Mouse (Mus musculus): ENCODE data around the gene Opa1. TPM values are rescaled to one million over a fixed set of nuclear protein-coding genes. Genes with fewer than 3 reads are reported as not detected.
A peak's percentile ranks its signal among the peaks of the same experiment; 100 is the strongest.

Gene Opa1
- polyA plus RNA-seq, 1 experiment from 2014 or later: 48.2 TPM

- Histone ChIP-seq H3K36me3 (no peaks in the 10 kb centered on the region), H3K4me1 (peaks cover 25% of the 10 kb centered on the region), H3K9ac (0 out of 2 replicates have a peak overlapping the region, but pooled peaks have one; percentile 6), H3K4me2 (replicated peaks) (peak overlapping the region; percentile 54), H3K27ac (peak overlapping the region; percentile 39; the same call in 1 of the 2 replicates), H3K9me3 (no peaks in the 10 kb centered on the region), H3K27me3 (replicated peaks) (peaks cover 7% of the 10 kb centered on the region; the same call in 1 of the 2 replicates), H3K4me3 (peak overlapping the region; percentile 3; the same call in 1 of the 2 replicates)
- WGBS: 11% methylated on average over 17 of the region's 17 CpGs
- peak; percentile 80 for ATAC-seq (ENCODE audit: low FRiP score, low read depth)
Measured at GRCm38 (mm10) chr16:29682555-29683431, 103.7 kb downstream of the Opa1 start.

GRCm38 (mm10) chr16:29683563-29683962 lies 104.4 kb downstream of the Opa1 start:
- no peaks in the 10 kb centered on the region for H3K36me3 ChIP-seq
- ATAC-seq (ENCODE audit: low FRiP score, low read depth): peak; percentile 62
- 0 out of 2 replicates have a peak overlapping the region, but pooled peaks have one; percentile 6 for H3K9ac ChIP-seq
- peaks cover 7% of the 10 kb centered on the region; the same call in 1 of the 2 replicates for H3K27me3 ChIP-seq (replicated peaks)
- H3K4me2 ChIP-seq (replicated peaks): peak overlapping the region; percentile 54
- H3K27ac ChIP-seq: peak overlapping the region; percentile 39; the same call in 1 of the 2 replicates
- peaks cover 32% of the 10 kb centered on the region for H3K4me1 ChIP-seq
- no peaks in the 10 kb centered on the region for H3K9me3 ChIP-seq
- peak overlapping the region; percentile 3; the same call in 1 of the 2 replicates for H3K4me3 ChIP-seq
- 3% methylated on average over 12 of the region's 12 CpGs for WGBS

- Histone ChIP-seq H3K9ac (no peak overlapping the region), H3K27me3 (replicated peaks) (peaks cover 7% of the 10 kb centered on the region; the same call in 1 of the 2 replicates), H3K4me2 (replicated peaks) (peak overlapping the region; percentile 54; the same call in 1 of the 2 replicates), H3K27ac (peak overlapping the region; percentile 39; the same call in 1 of the 2 replicates), H3K4me3 (no peak overlapping the region), H3K4me1 (peaks cover 34% of the 10 kb centered on the region), H3K9me3 (no peaks in the 10 kb centered on the region), H3K36me3 (no peaks in the 10 kb centered on the region)
- WGBS: 46% methylated on average over 2 of the region's 2 CpGs
- no peak for ATAC-seq (ENCODE audit: low FRiP score, low read depth)
Measured at GRCm38 (mm10) chr16:29684111-29684510, 105.0 kb downstream of the Opa1 start.

- Histone ChIP-seq H3K4me3 (no peak overlapping the region), H3K36me3 (no peaks in the 10 kb centered on the region), H3K4me2 (replicated peaks) (no peak overlapping the region), H3K4me1 (peaks cover 37% of the 10 kb centered on the region), H3K9me3 (no peaks in the 10 kb centered on the region), H3K27ac (no peak overlapping the region), H3K9ac (no peak overlapping the region), H3K27me3 (replicated peaks) (peaks cover 8% of the 10 kb centered on the region; the same call in 1 of the 2 replicates)
- no peak for ATAC-seq (ENCODE audit: low FRiP score, low read depth)
- 89% methylated on average over 2 of the region's 2 CpGs for WGBS
Measured at GRCm38 (mm10) chr16:29684641-29685040, 105.5 kb downstream of the Opa1 start.

- no peaks in the 10 kb centered on the region for H3K9me3 ChIP-seq
- H3K4me3 ChIP-seq: no peak overlapping the region
- H3K36me3 ChIP-seq: no peaks in the 10 kb centered on the region
- H3K4me2 ChIP-seq (replicated peaks): no peak overlapping the region
- H3K4me1 ChIP-seq: peaks cover 37% of the 10 kb centered on the region
- 46% methylated on average over 6 of the region's 6 CpGs for WGBS
- no peak overlapping the region for H3K9ac ChIP-seq
- H3K27me3 ChIP-seq (replicated peaks): 0 out of 2 replicates have a peak, but pooled peaks cover 7% of the 10 kb centered on the region
- no peak for ATAC-seq (ENCODE audit: low FRiP score, low read depth)
- no peak overlapping the region for H3K27ac ChIP-seq
Measured at GRCm38 (mm10) chr16:29686141-29686540, 107.0 kb downstream of the Opa1 start.

GRCm38 (mm10) chr16:29687987-29688885 lies 109.1 kb downstream of the Opa1 start:
- Histone ChIP-seq H3K27ac (no peak overlapping the region), H3K27me3 (replicated peaks) (0 out of 2 replicates have a peak, but pooled peaks cover 7% of the 10 kb centered on the region)

GRCm38 (mm10) chr16:29689187-29689819 lies 110.2 kb downstream of the Opa1 start:
- Histone ChIP-seq H3K4me1 (peaks cover 29% of the 10 kb centered on the region; the same call in 1 of the 2 replicates), H3K36me3 (no peaks in the 10 kb centered on the region), H3K27me3 (replicated peaks) (0 out of 2 replicates have a peak, but pooled peaks cover 7% of the 10 kb centered on the region), H3K27ac (no peak overlapping the region), H3K4me3 (no peak overlapping the region), H3K9ac (no peak overlapping the region), H3K4me2 (replicated peaks) (no peak overlapping the region), H3K9me3 (no peaks in the 10 kb centered on the region)
- WGBS: 39% methylated on average over 11 of the region's 11 CpGs
- no peak for ATAC-seq (ENCODE audit: low FRiP score, low read depth)

More at GRCm38 (mm10) chr16:29687987-29688885, 109.1 kb downstream of the Opa1 start:
- H3K9me3 ChIP-seq: no peaks in the 10 kb centered on the region
- peak; percentile 73 for ATAC-seq (ENCODE audit: low FRiP score, low read depth)
- WGBS: 28% methylated on average over 17 of the region's 17 CpGs
- no peaks in the 10 kb centered on the region for H3K36me3 ChIP-seq
- H3K4me2 ChIP-seq (replicated peaks): 0 out of 2 replicates have a peak overlapping the region, but pooled peaks have one; percentile 13
- no peak overlapping the region for H3K9ac ChIP-seq
- peaks cover 29% of the 10 kb centered on the region for H3K4me1 ChIP-seq
- H3K4me3 ChIP-seq: no peak overlapping the region

- Histone ChIP-seq H3K9me3 (no peaks in the 10 kb centered on the region), H3K4me3 (no peak overlapping the region), H3K4me2 (replicated peaks) (no peak overlapping the region), H3K27me3 (replicated peaks) (0 out of 2 replicates have a peak, but pooled peaks cover 11% of the 10 kb centered on the region), H3K4me1 (peaks cover 30% of the 10 kb centered on the region; the same call in 1 of the 2 replicates), H3K9ac (no peak overlapping the region), H3K27ac (no peak overlapping the region), H3K36me3 (no peaks in the 10 kb centered on the region)
- WGBS: 29% methylated on average over 5 of the region's 5 CpGs
- ATAC-seq (ENCODE audit: low FRiP score, low read depth): no peak
Measured at GRCm38 (mm10) chr16:29693025-29693682, 114.0 kb downstream of the Opa1 start.

GRCm38 (mm10) chr16:29693791-29694419 lies 114.8 kb downstream of the Opa1 start:
- no peak overlapping the region for H3K27ac ChIP-seq
- 64% methylated on average over 6 of the region's 6 CpGs for WGBS
- 0 out of 2 replicates have a peak, but pooled peaks cover 11% of the 10 kb centered on the region for H3K27me3 ChIP-seq (replicated peaks)
- peaks cover 5% of the 10 kb centered on the region; the same call in 1 of the 2 replicates for H3K9me3 ChIP-seq
- H3K4me3 ChIP-seq: no peak overlapping the region
- H3K4me1 ChIP-seq: peaks cover 26% of the 10 kb centered on the region; the same call in 1 of the 2 replicates
- no peak overlapping the region; the same call in 1 of the 2 replicates for H3K4me2 ChIP-seq (replicated peaks)
- no peaks in the 10 kb centered on the region for H3K36me3 ChIP-seq
- ATAC-seq (ENCODE audit: low FRiP score, low read depth): no peak; the same call in 1 of the 2 replicates
- no peak overlapping the region for H3K9ac ChIP-seq

GRCm38 (mm10) chr16:29694420-29694959 lies 115.4 kb downstream of the Opa1 start:
- 49% methylated on average over 9 of the region's 9 CpGs for WGBS
- Histone ChIP-seq H3K4me1 (peaks cover 22% of the 10 kb centered on the region; the same call in 1 of the 2 replicates), H3K36me3 (no peaks in the 10 kb centered on the region), H3K27ac (no peak overlapping the region), H3K27me3 (replicated peaks) (0 out of 2 replicates have a peak, but pooled peaks cover 8% of the 10 kb centered on the region), H3K4me3 (no peak overlapping the region), H3K4me2 (replicated peaks) (no peak overlapping the region; the same call in 1 of the 2 replicates), H3K9ac (no peak overlapping the region), H3K9me3 (peaks cover 9% of the 10 kb centered on the region; the same call in 1 of the 2 replicates)
- ATAC-seq (ENCODE audit: low FRiP score, low read depth): peak; percentile 69

All from neural tube, embryonic 12.5 days (tissue).